8 mouse cellular contexts compared by ENCODE assay signal in genomic region chr6:135011048-135011733, GRCm38 (mm10). TPM values are rescaled to one million over a fixed set of nuclear protein-coding genes. Genes with fewer than 3 reads are reported as not detected.
A peak's percentile ranks its signal among the peaks of the same experiment; 100 is the strongest.
DNase-seq lines count a peak whose midpoint lies in the region; ATAC-seq and TF ChIP-seq lines count a peak whose summit lies in the region.

Ddx47 (plus strand) TSS chr6:135011612.

- H3K4me3 ChIP-seq in hindbrain, embryonic 13.5 days: peak within 1 kb of the TSS; percentile 81

- peaks cover 8% of the 10 kb centered on the region for H3K4me1 ChIP-seq in hindbrain, embryonic 13.5 days (replicated peaks)

- 6% methylated on average over 19 of the region's 19 CpGs for WGBS in hindbrain, embryonic 13.5 days

- peak; percentile 99 for ATAC-seq in Patski
- peak; percentile 93 for ATAC-seq in hindbrain, embryonic 13.5 days (ENCODE audit: low FRiP score)

- CTCF ChIA-PET in Patski (lab: Charles Lee): interaction anchor here (1.1 to 2.4 kb wide), 5 partner anchors 11 to 28 kb away, joined by 3 to 13 read pairs (median 5); no protein-coding TSS in a partner anchor

- H3K9me3 ChIP-seq in hindbrain, embryonic 13.5 days: no peaks in the 10 kb centered on the region

- POLR2A ChIA-PET in Patski (lab: Charles Lee): interaction anchor here (1.3 kb wide), 1 partner anchor 15 kb away, joined by 5 read pairs; no protein-coding TSS in a partner anchor

- H3K4me2 ChIP-seq in hindbrain, embryonic 13.5 days: peak within 1 kb of the TSS; percentile 92

- in situ Hi-C loops in Patski (cut with MboI; ENCODE audit: low pct_unique_long_range_greater_than_20kb): no loop called here

- no peaks in the 10 kb centered on the region for H3K27me3 ChIP-seq in Patski
- H3K27me3 ChIP-seq in hindbrain, embryonic 13.5 days: no peaks in the 10 kb centered on the region

- H3K9ac ChIP-seq in hindbrain, embryonic 13.5 days: peak within 1 kb of the TSS; percentile 87

- H3K36me3 ChIP-seq in hindbrain, embryonic 13.5 days: peaks cover 28% of the 10 kb centered on the region

- TF ChIP-seq CTCF in Patski (IDR thresholded peaks at IDR 0.05): peak; percentile 99

- no peak for DNase-seq in Patski (ENCODE audit: low read depth, low spot score)
- DNase-seq in cerebellum, postnatal 14 days: peak; percentile 97
- DNase-seq in frontal cortex, postnatal 14 days (ENCODE audit: low spot score in 2 of 2): peak; percentile 89 to 95
- DNase-seq in layer of hippocampus, postnatal 25 days (ENCODE audit: extremely low spot score in 1 of 2, low spot score in 1 of 2): peak; percentile 91 to 96
- peak; percentile 96 for DNase-seq in lung, postnatal 25 days (ENCODE audit: low spot score)
- peak; percentile 97 for DNase-seq in retina, embryonic 14.5 days (ENCODE audit: low spot score)
- peak; percentile 97 for DNase-seq in thymus, postnatal 4 days

- H3K27ac ChIP-seq in hindbrain, embryonic 13.5 days: 0 out of 2 replicates have a peak within 1 kb of the TSS, but pooled peaks have one; percentile 44

RNA-seq across cellular contexts. Expression of gene Ddx47, which starts in this region (rescaled TPM):
- 76.9 TPM for polyA plus RNA-seq in Patski (2021)
- polyA plus RNA-seq in hindbrain, embryonic 13.5 days (2015; fragmentation: Nextera tagmentation; extraction: Ambion mirVana): 78.4 and 84.6 TPM in 2 replicates
- total RNA-seq in layer of hippocampus, postnatal 25 days (2021): 10 to 100 TPM; 54.8 to 55.6 TPM
